Mouse (Mus musculus): ENCODE measurements around the gene Kcnj9. TPM values are rescaled to one million over a fixed set of nuclear protein-coding genes. Genes with fewer than 3 reads are reported as not detected.

The Kcnj9 gene
- 1.3 and 2.7 TPM in 2 replicates for polyA plus RNA-seq (2014; fragmentation: Nextera tagmentation; extraction: Ambion mirVana)

DNA sequence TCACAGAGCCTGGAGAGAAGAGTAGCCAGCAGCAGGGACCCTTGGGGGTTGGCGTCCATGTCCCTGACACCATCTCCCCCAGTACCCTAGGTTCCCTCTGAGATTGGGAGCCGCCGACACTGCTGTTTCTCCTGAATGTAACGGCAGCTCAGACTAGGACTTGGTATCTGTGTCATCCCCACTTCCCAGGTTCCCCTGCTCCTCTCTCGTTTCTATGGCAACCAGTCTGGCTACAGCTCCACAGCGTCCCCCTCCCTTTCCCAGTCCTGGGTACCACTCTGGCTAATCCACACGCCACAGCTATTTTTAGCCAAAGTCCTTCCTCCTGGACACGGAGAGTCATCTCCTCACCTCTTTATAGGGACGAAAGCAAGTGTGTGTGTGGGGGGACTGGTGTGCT, at the start of gene Kcnj9:
Gene Kcnj9, minus strand, starts transcription at position 188 of the 400 bp plus-strand sequence.
- Histone ChIP-seq H3K27ac (ENCODE audit: low read depth, low read length) (no peak within 1 kb of the TSS), H3K9ac (replicated peaks; ENCODE audit: low read depth, low read length) (0 out of 2 replicates have a peak within 1 kb of the TSS, but pooled peaks have one; percentile 41), H3K4me1 (ENCODE audit: control insufficient read depth, insufficient read depth, low read length) (peaks cover 18% of the 10 kb centered on the region), H3K4me3 (ENCODE audit: low read depth, low read length) (peak within 1 kb of the TSS; percentile 24), H3K36me3 (ENCODE audit: control insufficient read depth, insufficient read depth, low read length) (no peaks in the 10 kb centered on the region), H3K27me3 (ENCODE audit: control insufficient read depth, insufficient read depth, low read length) (no peaks in the 10 kb centered on the region), H3K9me3 (ENCODE audit: control insufficient read depth, low read length) (no peaks in the 10 kb centered on the region), H3K4me2 (ENCODE audit: low read depth, low read length) (peak within 1 kb of the TSS; percentile 46)
- ATAC-seq (ENCODE audit: low read depth): peak; percentile 81
- 19% methylated on average over 9 of the region's 9 CpGs for WGBS

DNA sequence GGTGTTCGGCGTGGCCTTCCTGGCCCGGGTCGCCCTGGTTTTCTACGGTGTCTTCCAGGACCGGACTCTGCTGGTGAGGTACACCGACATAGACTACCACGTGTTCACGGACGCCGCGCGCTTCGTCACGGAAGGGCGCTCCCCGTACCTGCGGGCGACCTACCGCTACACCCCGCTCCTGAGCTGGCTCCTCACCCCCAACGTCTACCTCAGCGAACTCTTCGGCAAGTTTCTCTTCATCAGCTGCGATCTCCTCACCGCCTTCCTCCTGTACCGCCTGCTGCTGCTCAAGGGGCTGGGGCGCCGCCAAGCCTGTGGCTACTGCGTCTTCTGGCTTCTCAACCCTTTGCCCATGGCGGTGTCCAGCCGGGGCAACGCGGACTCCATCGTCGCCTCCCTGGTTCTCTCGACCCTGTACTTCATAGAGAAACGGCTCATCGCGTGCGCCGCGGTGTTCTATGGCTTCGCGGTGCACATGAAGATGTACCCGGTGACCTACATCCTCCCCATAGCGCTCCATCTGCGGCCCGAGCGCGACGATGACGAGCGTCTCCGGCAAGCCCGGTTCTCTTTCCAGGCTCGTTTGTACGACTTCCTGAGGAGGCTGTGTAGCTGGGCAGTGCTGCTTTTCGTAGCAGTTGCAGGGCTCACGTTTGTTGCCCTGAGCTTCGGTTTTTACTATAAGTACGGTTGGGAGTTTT, 47.8 kb upstream of the Kcnj9 start:
- H3K9ac ChIP-seq (replicated peaks; ENCODE audit: low read depth, low read length): peak overlapping the region; percentile 78
- peak overlapping the region; percentile 67 for H3K27ac ChIP-seq (ENCODE audit: low read depth, low read length)
- H3K4me2 ChIP-seq (ENCODE audit: low read depth, low read length): peak overlapping the region; percentile 99
- H3K4me3 ChIP-seq (ENCODE audit: low read depth, low read length): peak overlapping the region; percentile 95
- no peaks in the 10 kb centered on the region for H3K27me3 ChIP-seq (ENCODE audit: control insufficient read depth, insufficient read depth, low read length)
- no peaks in the 10 kb centered on the region for H3K9me3 ChIP-seq (ENCODE audit: control insufficient read depth, low read length)
- peaks cover 28% of the 10 kb centered on the region for H3K4me1 ChIP-seq (ENCODE audit: control insufficient read depth, insufficient read depth, low read length)
- H3K36me3 ChIP-seq (ENCODE audit: control insufficient read depth, insufficient read depth, low read length): no peaks in the 10 kb centered on the region
- ATAC-seq (ENCODE audit: low read depth): no peak; the same call in 1 of the 2 replicates
- 2% methylated on average over 62 of the region's 62 CpGs for WGBS

DNA sequence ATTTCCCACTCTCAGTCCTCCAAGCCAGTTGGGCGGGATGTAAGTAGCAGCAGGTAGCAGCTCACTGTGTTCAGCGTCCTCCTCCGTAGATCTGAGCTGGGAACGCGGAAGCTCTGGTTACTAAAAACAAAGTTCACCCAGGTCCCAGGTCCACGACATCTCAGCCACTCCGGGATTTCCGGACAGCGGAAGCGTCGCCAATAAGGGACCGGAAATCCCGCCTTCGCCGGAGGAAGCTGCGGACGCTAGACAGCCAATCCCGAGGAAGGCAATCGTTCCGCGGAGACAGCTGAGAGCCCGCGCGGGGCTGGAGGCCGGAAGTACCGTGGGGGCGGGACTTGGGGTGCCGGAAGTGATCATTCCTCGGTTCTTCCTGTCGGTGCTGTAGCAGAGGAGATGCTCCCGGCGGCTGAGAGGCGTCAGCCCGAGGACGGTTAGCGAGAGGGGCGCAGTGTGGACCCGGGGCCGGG, 47.1 kb upstream of the Kcnj9 start, which contains the start of gene Pigm:
Gene Pigm, plus strand, starts transcription at position 349 of the 470 bp plus-strand sequence.
- peak within 1 kb of the TSS; percentile 95 for H3K4me3 ChIP-seq (ENCODE audit: low read depth, low read length)
- peak within 1 kb of the TSS; percentile 78 for H3K9ac ChIP-seq (replicated peaks; ENCODE audit: low read depth, low read length)
- H3K9me3 ChIP-seq (ENCODE audit: control insufficient read depth, low read length): no peaks in the 10 kb centered on the region
- H3K4me2 ChIP-seq (ENCODE audit: low read depth, low read length): peak within 1 kb of the TSS; percentile 99
- H3K27me3 ChIP-seq (ENCODE audit: control insufficient read depth, insufficient read depth, low read length): no peaks in the 10 kb centered on the region
- H3K27ac ChIP-seq (ENCODE audit: low read depth, low read length): peak within 1 kb of the TSS; percentile 67
- peak; percentile 99 for ATAC-seq (ENCODE audit: low read depth)
- H3K4me1 ChIP-seq (ENCODE audit: control insufficient read depth, insufficient read depth, low read length): peaks cover 26% of the 10 kb centered on the region
- H3K36me3 ChIP-seq (ENCODE audit: control insufficient read depth, insufficient read depth, low read length): no peaks in the 10 kb centered on the region
- WGBS: under 1% methylated on average over 32 of the region's 39 CpGs

DNA sequence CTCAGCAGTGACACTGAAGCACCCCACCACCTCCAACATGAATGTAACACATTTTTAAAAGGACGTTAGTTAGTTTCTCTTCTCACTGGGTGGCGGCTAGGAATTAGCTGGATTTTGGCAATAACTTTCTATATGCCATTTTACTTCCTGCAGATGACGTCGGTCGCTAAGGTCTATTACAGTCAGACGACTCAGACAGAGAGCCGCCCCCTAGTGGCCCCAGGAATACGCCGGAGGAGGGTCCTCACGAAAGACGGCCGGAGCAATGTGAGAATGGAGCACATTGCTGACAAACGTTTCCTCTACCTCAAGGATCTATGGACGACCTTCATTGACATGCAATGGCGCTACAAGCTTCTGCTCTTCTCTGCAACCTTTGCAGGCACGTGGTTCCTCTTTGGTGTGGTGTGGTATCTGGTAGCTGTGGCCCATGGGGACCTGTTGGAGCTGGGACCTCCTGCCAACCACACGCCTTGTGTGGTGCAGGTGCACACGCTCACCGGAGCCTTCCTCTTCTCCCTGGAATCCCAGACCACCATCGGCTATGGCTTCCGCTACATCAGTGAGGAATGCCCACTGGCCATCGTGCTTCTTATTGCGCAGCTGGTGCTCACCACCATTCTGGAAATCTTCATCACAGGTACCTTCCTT, 39.8 kb upstream of the Kcnj9 start:
- no peak overlapping the region for H3K27ac ChIP-seq (ENCODE audit: low read depth, low read length)
- no peak overlapping the region for H3K4me2 ChIP-seq (ENCODE audit: low read depth, low read length)
- no peak overlapping the region for H3K9ac ChIP-seq (replicated peaks; ENCODE audit: low read depth, low read length)
- WGBS: 33% methylated on average over 23 of the region's 23 CpGs
- H3K4me1 ChIP-seq (ENCODE audit: control insufficient read depth, insufficient read depth, low read length): no peaks in the 10 kb centered on the region
- peak; percentile 39 for ATAC-seq (ENCODE audit: low read depth)
- H3K27me3 ChIP-seq (ENCODE audit: control insufficient read depth, insufficient read depth, low read length): no peaks in the 10 kb centered on the region
- H3K9me3 ChIP-seq (ENCODE audit: control insufficient read depth, low read length): no peaks in the 10 kb centered on the region
- no peaks in the 10 kb centered on the region for H3K36me3 ChIP-seq (ENCODE audit: control insufficient read depth, insufficient read depth, low read length)
- no peak overlapping the region for H3K4me3 ChIP-seq (ENCODE audit: low read depth, low read length)

DNA sequence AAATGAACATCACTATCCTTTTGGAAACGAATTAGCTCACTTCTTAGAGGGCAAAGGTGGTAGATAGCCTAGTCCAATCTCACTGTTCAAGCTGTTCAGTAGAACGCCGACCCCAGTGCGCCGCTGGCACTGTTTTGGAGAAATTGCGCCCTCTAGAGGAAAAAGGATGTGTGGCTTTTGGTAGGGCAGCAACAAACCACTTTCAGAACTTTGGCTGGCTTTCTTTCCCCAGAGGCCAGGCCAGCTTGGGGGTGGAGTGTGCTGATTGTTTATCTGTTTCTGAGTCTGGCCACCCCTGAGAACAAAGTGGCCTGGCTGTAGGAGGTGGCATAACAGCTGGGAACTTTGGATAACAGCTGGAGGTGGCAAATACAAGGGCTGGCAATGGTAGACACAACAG, 35.6 kb upstream of the Kcnj9 start:
- no peaks in the 10 kb centered on the region for H3K36me3 ChIP-seq (ENCODE audit: control insufficient read depth, insufficient read depth, low read length)
- no peak overlapping the region for H3K9ac ChIP-seq (replicated peaks; ENCODE audit: low read depth, low read length)
- no peak overlapping the region for H3K4me3 ChIP-seq (ENCODE audit: low read depth, low read length)
- H3K4me1 ChIP-seq (ENCODE audit: control insufficient read depth, insufficient read depth, low read length): no peaks in the 10 kb centered on the region
- H3K27me3 ChIP-seq (ENCODE audit: control insufficient read depth, insufficient read depth, low read length): no peaks in the 10 kb centered on the region
- no peak overlapping the region for H3K27ac ChIP-seq (ENCODE audit: low read depth, low read length)
- H3K9me3 ChIP-seq (ENCODE audit: control insufficient read depth, low read length): no peaks in the 10 kb centered on the region
- 16% methylated on average over 6 of the region's 6 CpGs for WGBS
- H3K4me2 ChIP-seq (ENCODE audit: low read depth, low read length): no peak overlapping the region
- ATAC-seq (ENCODE audit: low read depth): peak; percentile 18; the same call in 1 of the 2 replicates

DNA sequence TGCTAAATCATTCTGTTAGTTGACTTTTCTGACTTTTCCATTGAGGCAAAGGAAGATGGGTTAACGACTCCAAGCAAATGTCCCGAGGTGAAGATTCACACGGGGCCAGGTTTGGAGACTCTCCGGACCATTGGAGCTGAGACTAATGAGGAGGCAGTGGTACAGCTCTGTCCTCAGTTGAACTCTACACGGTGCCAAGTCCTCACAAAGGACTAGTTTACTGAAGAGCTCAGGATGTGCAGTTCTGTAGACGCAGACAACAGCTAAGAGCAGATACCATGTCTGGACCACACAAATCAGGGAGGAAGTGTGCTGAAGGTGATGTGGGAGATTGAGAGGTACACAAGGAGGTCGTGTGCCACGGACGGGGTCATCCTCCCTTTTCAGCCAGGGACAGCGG, 29.2 kb upstream of the Kcnj9 start:
- Histone ChIP-seq H3K4me1 (ENCODE audit: control insufficient read depth, insufficient read depth, low read length) (peaks cover 5% of the 10 kb centered on the region; the same call in 1 of the 2 replicates), H3K4me3 (ENCODE audit: low read depth, low read length) (no peak overlapping the region), H3K27me3 (ENCODE audit: control insufficient read depth, insufficient read depth, low read length) (no peaks in the 10 kb centered on the region), H3K9ac (replicated peaks; ENCODE audit: low read depth, low read length) (no peak overlapping the region), H3K27ac (ENCODE audit: low read depth, low read length) (no peak overlapping the region), H3K4me2 (ENCODE audit: low read depth, low read length) (no peak overlapping the region), H3K36me3 (ENCODE audit: control insufficient read depth, insufficient read depth, low read length) (no peaks in the 10 kb centered on the region), H3K9me3 (ENCODE audit: control insufficient read depth, low read length) (no peaks in the 10 kb centered on the region)
- WGBS: 63% methylated on average over 10 of the region's 10 CpGs
- no peak for ATAC-seq (ENCODE audit: low read depth)

DNA sequence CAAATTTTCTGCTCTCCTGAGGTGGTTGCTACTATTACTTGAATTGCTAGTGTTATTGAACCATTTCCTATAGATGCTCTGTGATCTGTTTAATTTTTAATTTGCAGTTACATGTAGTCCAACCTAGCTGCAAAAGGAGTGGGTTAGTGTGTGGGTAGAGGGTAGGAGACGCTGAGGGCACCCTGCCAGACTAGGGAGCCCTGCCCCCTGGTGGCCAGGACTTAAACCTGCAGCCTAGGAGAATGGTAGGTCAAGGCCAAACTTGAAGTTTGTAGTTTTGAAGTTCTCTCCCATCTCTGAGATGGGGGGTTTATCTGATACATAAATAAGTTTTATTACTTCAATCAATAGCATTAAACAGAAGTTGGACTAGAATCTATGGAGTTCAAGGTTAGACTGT, 28.4 kb upstream of the Kcnj9 start:
- Histone ChIP-seq H3K36me3 (ENCODE audit: control insufficient read depth, insufficient read depth, low read length) (no peaks in the 10 kb centered on the region), H3K4me1 (ENCODE audit: control insufficient read depth, insufficient read depth, low read length) (peaks cover 5% of the 10 kb centered on the region; the same call in 1 of the 2 replicates), H3K27me3 (ENCODE audit: control insufficient read depth, insufficient read depth, low read length) (no peaks in the 10 kb centered on the region), H3K4me2 (ENCODE audit: low read depth, low read length) (no peak overlapping the region), H3K27ac (ENCODE audit: low read depth, low read length) (no peak overlapping the region), H3K4me3 (ENCODE audit: low read depth, low read length) (no peak overlapping the region), H3K9ac (replicated peaks; ENCODE audit: low read depth, low read length) (no peak overlapping the region), H3K9me3 (ENCODE audit: control insufficient read depth, low read length) (no peaks in the 10 kb centered on the region)
- 4% methylated on average over 1 of the region's 1 CpGs for WGBS
- ATAC-seq (ENCODE audit: low read depth): peak; percentile 69; the same call in 1 of the 2 replicates

DNA sequence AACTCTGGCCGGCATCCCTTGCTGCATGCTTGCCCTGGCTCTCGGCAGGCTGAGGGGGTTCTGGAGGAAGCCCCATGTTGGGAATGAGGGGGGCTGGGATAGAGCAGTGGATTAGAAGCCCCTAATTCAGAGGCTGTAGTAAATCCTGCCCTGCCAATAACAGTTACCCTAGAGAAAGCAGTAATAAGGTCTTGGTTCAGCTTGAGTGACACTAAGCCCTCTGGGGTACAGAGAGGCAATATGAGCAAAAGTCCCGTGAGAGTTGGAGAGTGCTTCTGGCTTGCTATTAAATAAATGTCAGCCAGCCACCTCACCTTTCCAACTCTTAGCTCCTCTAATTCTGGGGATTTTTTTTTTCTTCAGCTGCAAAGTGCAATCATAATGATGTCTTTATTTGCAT, 26.2 kb upstream of the Kcnj9 start:
- 38% methylated on average over 3 of the region's 3 CpGs for WGBS

DNA sequence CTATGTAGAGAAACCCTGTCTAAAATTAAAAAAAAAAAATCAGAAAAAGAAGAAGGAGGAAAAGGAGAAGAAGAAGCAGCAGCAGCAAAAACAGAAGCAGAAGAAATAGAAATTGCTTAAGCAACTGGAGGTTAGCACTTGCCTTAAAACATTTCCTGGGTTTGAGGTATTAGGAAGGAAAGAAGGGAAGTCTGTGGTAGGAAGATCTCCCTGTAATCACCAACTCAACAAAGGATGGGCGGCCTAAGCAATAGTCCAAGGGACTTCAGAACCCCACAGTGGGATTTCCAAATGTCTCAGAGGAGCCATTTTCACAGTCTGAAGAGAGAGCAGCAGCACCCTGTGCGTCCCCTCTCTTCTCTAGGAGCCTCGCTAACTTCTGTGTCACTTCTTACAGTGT, 23.3 kb upstream of the Kcnj9 start:
- H3K36me3 ChIP-seq (ENCODE audit: control insufficient read depth, insufficient read depth, low read length): no peaks in the 10 kb centered on the region
- no peak overlapping the region for H3K27ac ChIP-seq (ENCODE audit: low read depth, low read length)
- H3K4me2 ChIP-seq (ENCODE audit: low read depth, low read length): no peak overlapping the region
- H3K27me3 ChIP-seq (ENCODE audit: control insufficient read depth, insufficient read depth, low read length): no peaks in the 10 kb centered on the region
- no peak for ATAC-seq (ENCODE audit: low read depth)
- peaks cover 10% of the 10 kb centered on the region for H3K4me1 ChIP-seq (ENCODE audit: control insufficient read depth, insufficient read depth, low read length)
- H3K4me3 ChIP-seq (ENCODE audit: low read depth, low read length): no peak overlapping the region
- no peaks in the 10 kb centered on the region for H3K9me3 ChIP-seq (ENCODE audit: control insufficient read depth, low read length)
- WGBS: 91% methylated on average over 3 of the region's 3 CpGs
- H3K9ac ChIP-seq (replicated peaks; ENCODE audit: low read depth, low read length): no peak overlapping the region

More for the DNA sequence above, 26.2 kb upstream of the Kcnj9 start:
- Histone ChIP-seq H3K9me3 (ENCODE audit: control insufficient read depth, low read length) (no peaks in the 10 kb centered on the region), H3K4me1 (ENCODE audit: control insufficient read depth, insufficient read depth, low read length) (peaks cover 8% of the 10 kb centered on the region), H3K36me3 (ENCODE audit: control insufficient read depth, insufficient read depth, low read length) (no peaks in the 10 kb centered on the region), H3K4me2 (ENCODE audit: low read depth, low read length) (no peak overlapping the region), H3K27ac (ENCODE audit: low read depth, low read length) (no peak overlapping the region), H3K4me3 (ENCODE audit: low read depth, low read length) (no peak overlapping the region), H3K27me3 (ENCODE audit: control insufficient read depth, insufficient read depth, low read length) (no peaks in the 10 kb centered on the region), H3K9ac (replicated peaks; ENCODE audit: low read depth, low read length) (no peak overlapping the region)
- peak; percentile 15; the same call in 1 of the 2 replicates for ATAC-seq (ENCODE audit: low read depth)

All from neural tube, embryonic 14.5 days (tissue).